Mouse (Mus musculus) mouse trophoblast stem cell (cell line): ENCODE measurements around the gene Akap4.

Experiments used
- in situ Hi-C, 2 experiments: fragments of 300-500 bp; cut with MseI, MboI; formaldehyde crosslinking; loops; 2 replicates in 1 of 2; 3 replicates in 1 of 2; pipeline ENCODE4 v1.15.1; 2025

The Akap4 gene

GRCm38 (mm10) chrX:7067219-7067618, at the start of gene Akap4:
Gene Akap4, plus strand, starts transcription at chrX:7067519.
- in situ Hi-C loops = no loop called here

- in situ Hi-C loops = no loop called here
Observed at GRCm38 (mm10) chrX:7041519-7041918, 25.8 kb upstream of the Akap4 start, which contains the start of gene Ccnb3. Gene Ccnb3, minus strand, starts transcription at chrX:7041619.

GRCm38 (mm10) chrX:7057056-7057455, 10.3 kb upstream of the Akap4 start:
- in situ Hi-C loops = no loop called here

GRCm38 (mm10) chrX:7057634-7058033, 9.7 kb upstream of the Akap4 start:
- in situ Hi-C loops = no loop called here

GRCm38 (mm10) chrX:7064109-7064508, 3.2 kb upstream of the Akap4 start:
- in situ Hi-C loops = no loop called here

- in situ Hi-C loops = no loop called here
Observed at GRCm38 (mm10) chrX:7068002-7068401, 683 bp downstream of the Akap4 start.

- in situ Hi-C loops = no loop called here
Observed at GRCm38 (mm10) chrX:7079820-7080429, 12.6 kb downstream of the Akap4 start.

- in situ Hi-C loops = no loop called here
Observed at GRCm38 (mm10) chrX:7085878-7086277, 18.6 kb downstream of the Akap4 start.

- in situ Hi-C loops = no loop called here
Observed at GRCm38 (mm10) chrX:7090323-7090722, 23.0 kb downstream of the Akap4 start.

- in situ Hi-C loops = no loop called here
Observed at GRCm38 (mm10) chrX:7102280-7102679, 35.0 kb downstream of the Akap4 start.

GRCm38 (mm10) chrX:7114885-7115284, 47.6 kb downstream of the Akap4 start:
- in situ Hi-C loops = no loop called here

- in situ Hi-C loops = no loop called here
Observed at GRCm38 (mm10) chrX:7121618-7122280, 54.4 kb downstream of the Akap4 start.
